Mouse (Mus musculus): ENCODE data around the gene Kcmf1.

DNA sequence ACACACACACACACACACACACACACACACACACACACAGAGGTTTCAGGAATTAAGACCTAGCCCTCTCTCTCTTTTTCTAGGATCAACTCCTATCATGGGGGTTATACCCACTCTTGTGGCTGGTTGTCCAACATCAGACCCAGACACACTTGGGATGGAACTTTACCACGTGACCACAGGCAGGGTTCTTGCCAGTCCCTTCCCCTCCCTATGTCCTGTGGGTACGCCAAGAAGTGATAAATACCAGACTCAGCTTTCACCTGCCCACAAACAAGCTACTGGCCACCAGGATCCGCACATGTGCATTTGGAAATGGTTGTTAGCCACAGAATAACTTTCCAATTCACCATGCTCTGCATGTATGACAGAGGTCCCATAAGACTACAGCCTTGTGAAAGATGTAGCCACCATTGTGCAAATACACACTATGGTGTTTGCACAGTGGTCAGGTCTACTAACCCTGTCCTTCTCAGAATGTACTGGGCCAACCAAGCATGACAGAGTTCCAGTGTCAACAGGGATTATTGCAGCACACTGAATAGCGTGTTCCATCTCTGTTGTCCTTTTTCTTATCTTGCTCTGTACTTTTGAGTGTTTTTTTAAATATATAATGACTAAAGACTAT lies 90.1 kb downstream of the Kcmf1 start:
- TF ChIP-seq EP300 (IDR thresholded peaks at IDR 0.05; ENCODE audit: insufficient read depth, low read depth, low read length) (no peak), CTCF (IDR thresholded peaks at IDR 0.05; ENCODE audit: low read depth, low read length) (no peak), POLR2A (IDR thresholded peaks at IDR 0.05; ENCODE audit: insufficient read depth, low read length) (no peak)

All from ES-Bruce4 (cell line).